Mouse (Mus musculus): Measurements from ENCODE around the gene Sgk2. TPM values are rescaled to one million over a fixed set of nuclear protein-coding genes. Genes with fewer than 3 reads are reported as not detected.

Gene Sgk2
- 0.49 and 1.1 TPM in 2 replicates for polyA plus RNA-seq (2011; ENCODE audit: insufficient read depth, insufficient read length, low replicate concordance, missing spikeins)

DNA sequence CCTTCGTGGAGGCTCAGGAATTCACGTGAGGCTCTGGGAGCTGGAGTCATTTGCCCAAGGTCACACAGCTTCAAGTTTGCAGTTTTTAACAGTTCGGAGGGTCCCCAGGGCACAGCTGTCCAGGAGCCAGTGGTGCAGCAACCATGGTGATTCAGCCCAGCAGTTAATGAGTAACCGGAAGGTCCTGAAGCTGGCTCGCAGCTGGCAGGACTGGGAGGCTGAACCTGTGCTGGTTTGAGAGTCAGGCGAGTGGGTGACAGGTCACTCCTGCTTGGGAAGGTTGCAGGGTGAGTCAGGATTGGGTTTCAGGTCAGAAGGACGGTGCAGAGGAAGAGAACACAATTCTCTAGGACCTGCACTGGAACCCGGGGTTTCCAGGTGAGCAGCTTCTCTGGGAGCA is at the start of gene Sgk2:
Gene Sgk2, plus strand, starts transcription at position 113 of the 400 bp plus-strand sequence.
- WGBS = 64% methylated on average over 8 of the region's 8 CpGs
- Histone ChIP-seq H3K27ac (ENCODE audit: control insufficient read depth, insufficient read depth, low read depth, low read length, poor library complexity) (no peak within 1 kb of the TSS), H3K4me1 (ENCODE audit: control insufficient read depth, insufficient read depth, low read length) (no peaks in the 10 kb centered on the region; the same call in 1 of the 2 replicates), H3K4me3 (replicated peaks; ENCODE audit: control insufficient read depth, low read depth, low read length) (no peak within 1 kb of the TSS)
- no peak for TF ChIP-seq POLR2A (IDR thresholded peaks at IDR 0.05; ENCODE audit: borderline replicate concordance, control insufficient read depth, low read depth, low read length)
- no peak for TF ChIP-seq CTCF (IDR thresholded peaks at IDR 0.05; ENCODE audit: control insufficient read depth, insufficient read depth, low read length)

DNA sequence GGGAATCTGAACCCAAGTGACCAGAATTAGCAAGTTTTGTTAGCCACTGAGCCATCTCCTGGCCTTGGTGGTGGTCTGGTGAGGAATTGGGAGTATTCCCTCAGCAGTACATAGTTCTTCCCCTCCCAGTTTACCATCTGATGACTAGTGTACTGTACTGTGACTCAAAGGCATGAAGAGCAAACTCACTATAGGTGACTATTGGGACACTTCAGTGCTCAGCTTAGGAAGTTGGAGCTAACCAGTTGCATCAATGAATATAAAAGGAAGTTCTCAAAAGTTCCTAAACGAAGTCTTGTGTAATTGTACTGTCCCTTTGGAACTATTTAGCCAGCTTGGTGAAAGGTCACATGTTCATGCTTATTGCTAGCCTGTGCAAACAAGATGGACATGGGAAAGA is 47.6 kb upstream of the Sgk2 start:
- H3K4me1 ChIP-seq (ENCODE audit: control insufficient read depth, insufficient read depth, low read length) = no peaks in the 10 kb centered on the region; the same call in 1 of the 2 replicates
- TF ChIP-seq POLR2A (IDR thresholded peaks at IDR 0.05; ENCODE audit: borderline replicate concordance, control insufficient read depth, low read depth, low read length) = no peak
- no peak for TF ChIP-seq CTCF (IDR thresholded peaks at IDR 0.05; ENCODE audit: control insufficient read depth, insufficient read depth, low read length)
- 23% methylated on average over 1 of the region's 1 CpGs for WGBS

DNA sequence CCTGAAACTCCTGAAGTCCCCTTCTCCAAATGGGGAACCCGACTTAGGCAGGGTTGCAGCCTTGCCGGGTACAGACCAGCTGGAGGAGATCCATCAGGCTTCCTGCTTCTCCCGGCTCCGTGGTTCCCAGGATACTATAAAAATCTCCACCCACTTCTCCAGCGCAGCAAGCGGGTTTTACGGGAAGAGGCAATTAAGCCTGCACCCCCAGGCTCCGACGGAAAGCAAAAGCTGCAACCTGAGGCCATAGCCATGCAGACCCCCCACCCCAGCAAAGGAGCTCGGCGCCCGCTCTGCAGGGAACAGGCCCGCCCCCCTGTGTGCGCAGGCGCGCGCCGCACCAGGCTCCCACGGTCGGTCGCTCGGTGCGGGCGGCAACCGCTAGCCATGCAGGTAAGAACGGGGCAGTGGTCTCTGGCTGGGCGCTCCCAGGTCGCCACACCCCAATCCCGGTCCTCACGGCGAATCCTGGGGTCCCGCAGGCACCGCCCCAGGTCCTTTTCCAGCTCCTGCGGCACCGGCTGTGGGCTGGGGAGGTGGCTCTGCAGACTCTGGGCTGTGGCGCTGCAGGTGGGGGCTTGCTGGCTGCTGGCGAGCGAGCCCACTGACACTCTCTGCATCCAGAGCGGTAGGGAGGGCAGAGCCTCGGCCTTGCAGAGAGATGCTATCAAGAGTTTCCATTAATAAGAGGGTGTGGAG is 43.8 kb upstream of the Sgk2 start, which contains the start of gene L3mbtl1:
Gene L3mbtl1, plus strand, starts transcription at position 325 of the 699 bp plus-strand sequence.
- Histone ChIP-seq H3K4me1 (ENCODE audit: control insufficient read depth, insufficient read depth, low read length) (no peaks in the 10 kb centered on the region; the same call in 1 of the 2 replicates), H3K27ac (ENCODE audit: control insufficient read depth, insufficient read depth, low read depth, low read length, poor library complexity) (no peak within 1 kb of the TSS; the same call in 1 of the 2 replicates), H3K4me3 (replicated peaks; ENCODE audit: control insufficient read depth, low read depth, low read length) (no peak within 1 kb of the TSS)
- WGBS = 1% methylated on average over 40 of the region's 40 CpGs
- no peak for TF ChIP-seq POLR2A (IDR thresholded peaks at IDR 0.05; ENCODE audit: borderline replicate concordance, control insufficient read depth, low read depth, low read length)
- TF ChIP-seq CTCF (IDR thresholded peaks at IDR 0.05; ENCODE audit: control insufficient read depth, insufficient read depth, low read length) = no peak

More for the DNA sequence above, 47.6 kb upstream of the Sgk2 start:
- Histone ChIP-seq H3K4me3 (replicated peaks; ENCODE audit: control insufficient read depth, low read depth, low read length) (no peak overlapping the region), H3K27ac (ENCODE audit: control insufficient read depth, insufficient read depth, low read depth, low read length, poor library complexity) (no peak overlapping the region)

DNA sequence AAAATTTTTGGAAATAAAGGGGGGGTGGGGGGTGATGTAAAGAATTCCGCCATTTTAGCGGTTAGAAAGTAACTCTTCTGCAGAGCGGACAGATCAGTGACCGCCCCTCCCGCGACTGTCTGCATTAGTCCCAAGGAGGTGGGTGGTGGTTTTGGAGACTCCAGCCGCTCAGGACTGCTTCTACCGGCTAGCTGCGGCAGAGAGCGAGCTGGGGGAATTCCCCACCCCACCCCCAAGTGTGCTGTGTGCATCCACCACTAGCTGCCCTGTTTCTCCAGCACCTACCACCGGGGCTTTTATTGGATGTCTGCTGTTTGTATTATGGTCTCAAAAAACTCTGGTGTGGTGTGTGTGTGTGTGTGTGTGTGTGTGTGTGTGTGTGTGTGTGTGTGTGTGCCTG is 43.2 kb upstream of the Sgk2 start:
- H3K4me3 ChIP-seq (replicated peaks; ENCODE audit: control insufficient read depth, low read depth, low read length) = no peak overlapping the region
- TF ChIP-seq POLR2A (IDR thresholded peaks at IDR 0.05; ENCODE audit: borderline replicate concordance, control insufficient read depth, low read depth, low read length) (no peak), CTCF (IDR thresholded peaks at IDR 0.05; ENCODE audit: control insufficient read depth, insufficient read depth, low read length) (no peak)
- 7% methylated on average over 11 of the region's 11 CpGs for WGBS

DNA sequence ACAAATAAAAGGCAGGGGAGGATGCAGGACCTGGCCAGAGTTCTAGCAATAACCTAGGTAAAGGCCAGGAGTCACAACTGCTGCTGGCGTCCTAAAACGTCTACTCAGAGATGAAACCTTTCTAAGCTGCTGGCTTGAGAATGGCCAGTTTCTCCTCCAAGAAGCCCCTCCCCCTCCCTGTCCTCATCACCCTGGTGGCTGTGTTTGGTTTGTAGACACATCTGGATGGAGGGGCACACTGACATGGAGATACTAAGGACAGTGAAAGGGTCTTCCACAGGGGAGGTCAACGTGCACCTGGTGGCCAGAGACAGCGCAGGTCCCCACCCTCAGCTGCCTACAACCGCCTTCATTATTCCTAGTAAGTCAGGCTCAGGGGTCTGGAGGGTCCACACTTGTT is 40.2 kb upstream of the Sgk2 start:
- Histone ChIP-seq H3K4me1 (ENCODE audit: control insufficient read depth, insufficient read depth, low read length) (no peaks in the 10 kb centered on the region; the same call in 1 of the 2 replicates), H3K27ac (ENCODE audit: control insufficient read depth, insufficient read depth, low read depth, low read length, poor library complexity) (no peak overlapping the region), H3K4me3 (replicated peaks; ENCODE audit: control insufficient read depth, low read depth, low read length) (no peak overlapping the region)
- TF ChIP-seq CTCF (IDR thresholded peaks at IDR 0.05; ENCODE audit: control insufficient read depth, insufficient read depth, low read length) = no peak
- TF ChIP-seq POLR2A (IDR thresholded peaks at IDR 0.05; ENCODE audit: borderline replicate concordance, control insufficient read depth, low read depth, low read length) = no peak
- 88% methylated on average over 5 of the region's 5 CpGs for WGBS

More for the DNA sequence above, 43.2 kb upstream of the Sgk2 start:
- H3K4me1 ChIP-seq (ENCODE audit: control insufficient read depth, insufficient read depth, low read length) = no peaks in the 10 kb centered on the region; the same call in 1 of the 2 replicates
- H3K27ac ChIP-seq (ENCODE audit: control insufficient read depth, insufficient read depth, low read depth, low read length, poor library complexity) = no peak overlapping the region

DNA sequence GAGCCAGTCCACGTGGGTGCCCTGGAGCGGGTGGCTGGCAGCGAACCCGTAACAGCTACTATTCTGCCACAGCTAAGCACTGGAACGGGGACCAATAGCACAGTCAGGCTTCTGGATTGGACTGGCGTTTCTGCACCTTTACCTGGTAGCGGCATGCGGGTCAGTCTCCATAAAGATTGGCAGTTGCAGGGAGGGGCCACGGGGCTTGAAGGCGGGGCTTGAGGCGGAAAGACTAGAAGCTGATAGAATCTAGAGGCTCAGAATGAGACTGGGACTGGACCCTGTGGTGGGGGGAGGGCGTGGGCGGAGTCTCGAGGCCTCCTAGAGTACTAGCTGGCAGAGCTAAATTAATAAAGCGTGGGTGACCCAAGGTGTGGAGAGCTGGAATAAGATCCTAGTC is 39.4 kb upstream of the Sgk2 start:
- no peak for TF ChIP-seq CTCF (IDR thresholded peaks at IDR 0.05; ENCODE audit: control insufficient read depth, insufficient read depth, low read length)
- Histone ChIP-seq H3K4me3 (replicated peaks; ENCODE audit: control insufficient read depth, low read depth, low read length) (no peak overlapping the region), H3K27ac (ENCODE audit: control insufficient read depth, insufficient read depth, low read depth, low read length, poor library complexity) (no peak overlapping the region), H3K4me1 (ENCODE audit: control insufficient read depth, insufficient read depth, low read length) (no peaks in the 10 kb centered on the region; the same call in 1 of the 2 replicates)
- 61% methylated on average over 15 of the region's 15 CpGs for WGBS

DNA sequence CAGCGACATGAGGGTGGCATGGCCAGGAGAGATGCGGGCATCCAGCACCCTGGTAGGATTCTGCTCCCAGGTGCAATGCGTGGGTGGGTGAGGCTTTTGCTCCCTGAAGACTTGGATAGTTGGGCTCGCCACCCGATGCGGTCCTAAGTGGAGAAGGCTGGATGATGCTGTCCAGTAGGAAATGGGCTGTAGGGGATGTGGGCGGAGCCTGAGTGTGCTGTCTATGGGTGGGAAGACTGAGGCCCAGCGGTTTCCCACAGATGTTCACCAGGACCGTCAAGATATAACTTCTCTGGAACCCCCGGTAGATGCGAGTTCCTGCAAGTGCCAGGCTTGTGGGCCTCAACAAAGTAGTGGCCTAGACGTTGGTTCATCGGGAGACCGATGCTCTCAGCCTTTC is 38.9 kb upstream of the Sgk2 start:
- H3K27ac ChIP-seq (ENCODE audit: control insufficient read depth, insufficient read depth, low read depth, low read length, poor library complexity) = no peak overlapping the region
- H3K4me1 ChIP-seq (ENCODE audit: control insufficient read depth, insufficient read depth, low read length) = no peaks in the 10 kb centered on the region; the same call in 1 of the 2 replicates
- H3K4me3 ChIP-seq (replicated peaks; ENCODE audit: control insufficient read depth, low read depth, low read length) = no peak overlapping the region
- no peak for TF ChIP-seq CTCF (IDR thresholded peaks at IDR 0.05; ENCODE audit: control insufficient read depth, insufficient read depth, low read length)
- no peak for TF ChIP-seq POLR2A (IDR thresholded peaks at IDR 0.05; ENCODE audit: borderline replicate concordance, control insufficient read depth, low read depth, low read length)
- WGBS = 60% methylated on average over 14 of the region's 14 CpGs

DNA sequence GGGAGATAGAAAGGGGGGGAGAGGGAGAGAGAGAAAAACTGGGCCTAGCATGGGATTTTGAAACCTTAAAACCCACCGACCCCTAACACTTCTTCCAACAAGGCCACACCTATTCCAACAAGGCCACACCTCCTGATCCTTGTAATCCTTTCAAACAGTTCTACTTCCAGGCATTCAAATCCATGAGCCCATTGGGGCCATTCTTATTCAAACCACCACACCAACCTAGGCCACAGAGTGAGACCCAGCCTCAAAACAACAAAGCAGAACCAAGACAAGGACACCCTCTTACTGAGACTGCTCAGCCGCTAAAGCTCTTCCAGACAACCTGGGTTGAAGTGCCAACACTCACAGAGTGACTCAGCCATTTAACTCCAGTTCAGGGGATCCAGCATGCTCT is 36.4 kb upstream of the Sgk2 start:
- H3K27ac ChIP-seq (ENCODE audit: control insufficient read depth, insufficient read depth, low read depth, low read length, poor library complexity) = no peak overlapping the region
- H3K4me1 ChIP-seq (ENCODE audit: control insufficient read depth, insufficient read depth, low read length) = no peaks in the 10 kb centered on the region
- no peak overlapping the region for H3K4me3 ChIP-seq (replicated peaks; ENCODE audit: control insufficient read depth, low read depth, low read length)
- TF ChIP-seq POLR2A (IDR thresholded peaks at IDR 0.05; ENCODE audit: borderline replicate concordance, control insufficient read depth, low read depth, low read length) (no peak), CTCF (IDR thresholded peaks at IDR 0.05; ENCODE audit: control insufficient read depth, insufficient read depth, low read length) (no peak)
- WGBS = 84% methylated on average over 2 of the region's 2 CpGs
